Mouse (Mus musculus) hindbrain, embryonic 14.5 days (tissue): ENCODE results near the gene Tssk2. TPM values are rescaled to one million over a fixed set of nuclear protein-coding genes. Genes with fewer than 3 reads are reported as not detected.

Source experiments
- ATAC-seq: fragments of 200-750 bp; cut with Nextera tagmentation; 2 replicates; pipeline ENCODE4 v1.8.0; 2017; ENCODE audit warnings: moderate number of reproducible peaks, mild to moderate bottlenecking, moderate TSS enrichment, moderate library complexity; ENCODE audit not compliant: low FRiP score
- DNase-seq: peaks from one replicate; pipeline ENCODE4 v3.0.0-alpha.2; 2015; ENCODE audit warnings: low spot score
- H3K27ac ChIP-seq: fragments of 300-500 bp; sonication (generic); 2 replicates; pipeline ENCODE4 v1.5.1; 2014; ENCODE audit warnings: mild to moderate bottlenecking, moderate library complexity
- H3K27me3 ChIP-seq: fragments of 300-500 bp; sonication (generic); 2 replicates; pipeline ENCODE4 v1.6.1; 2014; ENCODE audit warnings: mild to moderate bottlenecking, low read length, mixed read lengths; ENCODE audit not compliant: control insufficient read depth, insufficient read depth
- H3K36me3 ChIP-seq: fragments of 300-500 bp; sonication (generic); replicated peaks from 2 replicates; pipeline ENCODE4 v1.6.1; 2014; ENCODE audit not compliant: control insufficient read depth, insufficient read depth
- H3K4me1 ChIP-seq: fragments of 300-500 bp; sonication (generic); replicated peaks from 2 replicates; pipeline ENCODE4 v1.6.1; 2014; ENCODE audit warnings: antibody characterized with exemption, low read length, mixed read lengths; ENCODE audit not compliant: control insufficient read depth, insufficient read depth
- H3K4me2 ChIP-seq: fragments of 300-500 bp; sonication (generic); replicated peaks from 2 replicates; pipeline ENCODE4 v1.6.1; 2014; ENCODE audit warnings: mild to moderate bottlenecking, moderate library complexity
- H3K4me3 ChIP-seq: fragments of 300-500 bp; sonication (generic); replicated peaks from 2 replicates; pipeline ENCODE4 v1.5.1; 2014; ENCODE audit warnings: mild to moderate bottlenecking, low read length
- H3K9ac ChIP-seq: fragments of 300-500 bp; sonication (generic); 2 replicates; pipeline ENCODE4 v1.6.1; 2014
- H3K9me3 ChIP-seq: fragments of 300-500 bp; sonication (generic); 2 replicates; pipeline ENCODE4 v1.6.1; 2016; ENCODE audit warnings: low read length; ENCODE audit not compliant: control insufficient read depth
- WGBS: fragments of 180-500 bp; shearing (Covaris S2); extraction: QIAGEN DNeasy Blood & Tissue Kit; methylation state at CpG from one replicate; pipeline ENCODE4 v1.1.7; 2014; 5-methylcytosine and 5-hydroxymethylcytosine counted together
- polyA plus RNA-seq: library from polyadenylated mRNA; unstranded; fragments of >200 nt; fragmentation: Nextera tagmentation; extraction: Ambion mirVana; gene quantifications from 2 replicates; pipeline ENCODE4 v1.2.1, GENCODE M21; 2014

Tssk2 gene
- polyA plus RNA-seq, 1 experiment from 2014 or later: not detected

DNA sequence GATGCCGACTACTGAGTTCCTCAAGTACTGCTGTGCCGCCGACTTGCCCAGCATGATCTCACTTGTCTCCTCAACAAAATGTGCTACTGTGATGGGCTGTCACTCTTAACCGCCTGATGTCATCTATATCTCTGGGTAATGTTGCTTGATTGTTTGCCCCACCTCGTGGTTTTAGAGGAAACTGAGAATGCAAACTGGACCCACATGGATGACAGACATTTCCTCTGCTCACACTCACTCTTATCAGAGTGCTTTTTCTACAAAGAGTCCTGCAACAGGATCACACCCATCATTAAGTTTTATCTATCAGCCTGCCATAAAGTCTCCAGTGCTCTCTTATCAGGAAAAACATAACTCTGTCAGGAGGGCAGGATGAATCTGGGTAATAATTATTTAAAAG is 27.2 kb upstream of the Tssk2 start:
- no peak for DNase-seq
- Histone ChIP-seq H3K36me3 (peaks cover 38% of the 10 kb centered on the region), H3K27ac (no peak overlapping the region), H3K9ac (no peak overlapping the region), H3K4me1 (no peaks in the 10 kb centered on the region), H3K9me3 (no peaks in the 10 kb centered on the region), H3K27me3 (no peaks in the 10 kb centered on the region), H3K4me3 (no peak overlapping the region), H3K4me2 (no peak overlapping the region)
- no peak for ATAC-seq
- WGBS: 94% methylated on average over 5 of the region's 5 CpGs

DNA sequence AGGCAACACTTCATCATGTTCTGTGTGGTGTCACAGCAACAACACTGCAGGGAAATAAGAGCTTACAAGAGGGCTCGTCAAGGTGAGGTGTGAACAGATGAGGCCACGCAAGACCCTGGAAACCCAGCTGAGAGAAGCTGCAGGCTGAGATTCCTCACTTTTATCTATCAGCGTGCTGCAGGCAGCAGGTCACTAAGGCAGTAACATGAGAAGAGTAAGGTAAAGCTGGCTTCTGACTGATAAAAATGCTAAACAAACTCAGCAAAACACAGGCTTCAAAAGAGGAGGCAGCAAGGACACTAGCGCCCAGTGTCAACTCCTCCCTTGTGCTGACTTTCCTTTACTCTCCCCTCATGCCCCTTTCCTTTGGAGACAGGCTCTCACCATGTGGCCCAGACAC is 25.4 kb upstream of the Tssk2 start:
- Histone ChIP-seq H3K27me3 (no peaks in the 10 kb centered on the region), H3K36me3 (peaks cover 38% of the 10 kb centered on the region), H3K27ac (no peak overlapping the region), H3K9me3 (no peaks in the 10 kb centered on the region), H3K9ac (no peak overlapping the region), H3K4me3 (no peak overlapping the region), H3K4me1 (no peaks in the 10 kb centered on the region), H3K4me2 (no peak overlapping the region)
- no peak for ATAC-seq
- 77% methylated on average over 4 of the region's 4 CpGs for WGBS
- DNase-seq: no peak

DNA sequence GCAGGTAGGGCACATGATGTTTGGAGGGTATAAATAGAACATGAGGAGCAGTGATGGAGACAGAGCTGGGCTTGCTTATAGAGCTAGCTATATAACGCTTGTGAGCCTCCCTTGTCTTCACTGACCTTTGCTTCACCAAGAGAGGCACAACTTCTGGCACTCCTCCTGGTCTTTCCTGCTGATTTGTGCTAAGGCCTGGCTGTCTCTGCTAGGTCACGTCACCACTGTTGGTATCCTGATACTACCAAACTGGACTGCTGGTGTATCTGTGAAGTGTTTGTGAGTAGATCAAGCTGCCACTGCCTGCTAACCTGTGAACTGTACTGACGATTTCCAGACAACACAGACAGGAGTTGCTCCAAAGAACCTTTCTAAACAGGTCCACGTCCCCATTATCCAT is 23.3 kb upstream of the Tssk2 start:
- 82% methylated on average over 4 of the region's 4 CpGs for WGBS
- no peak for ATAC-seq
- H3K9me3 ChIP-seq: no peaks in the 10 kb centered on the region
- H3K27me3 ChIP-seq: no peaks in the 10 kb centered on the region
- no peak overlapping the region for H3K27ac ChIP-seq
- H3K4me2 ChIP-seq: no peak overlapping the region
- no peak overlapping the region for H3K9ac ChIP-seq
- no peak for DNase-seq
- no peak overlapping the region for H3K4me3 ChIP-seq
- H3K36me3 ChIP-seq: peaks cover 25% of the 10 kb centered on the region
- H3K4me1 ChIP-seq: no peaks in the 10 kb centered on the region

DNA sequence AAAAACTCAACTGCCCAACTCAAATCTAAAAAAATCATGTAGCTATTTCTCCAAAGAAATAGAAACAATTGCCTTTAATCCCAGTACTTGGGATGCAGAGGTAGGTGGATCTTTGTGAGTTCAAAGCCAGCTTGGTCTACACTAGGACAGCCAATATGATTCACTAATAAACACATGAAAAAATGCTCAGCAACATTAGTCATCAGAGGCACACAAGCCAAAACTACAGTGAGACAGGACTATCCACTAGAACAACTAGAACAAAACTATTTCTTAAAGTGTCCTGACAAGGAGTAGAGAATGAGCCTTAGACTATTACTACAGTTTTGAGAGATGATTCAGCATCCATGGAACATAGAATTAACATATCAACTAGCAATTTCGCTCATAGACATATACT is 22.3 kb upstream of the Tssk2 start:
- no peak for DNase-seq
- WGBS: 93% methylated on average over 1 of the region's 1 CpGs
- H3K36me3 ChIP-seq: peaks cover 16% of the 10 kb centered on the region
- ATAC-seq: no peak
- no peak overlapping the region for H3K4me3 ChIP-seq
- H3K27me3 ChIP-seq: no peaks in the 10 kb centered on the region
- H3K9me3 ChIP-seq: no peaks in the 10 kb centered on the region
- H3K9ac ChIP-seq: no peak overlapping the region
- no peak overlapping the region for H3K4me2 ChIP-seq
- no peaks in the 10 kb centered on the region for H3K4me1 ChIP-seq
- H3K27ac ChIP-seq: no peak overlapping the region

DNA sequence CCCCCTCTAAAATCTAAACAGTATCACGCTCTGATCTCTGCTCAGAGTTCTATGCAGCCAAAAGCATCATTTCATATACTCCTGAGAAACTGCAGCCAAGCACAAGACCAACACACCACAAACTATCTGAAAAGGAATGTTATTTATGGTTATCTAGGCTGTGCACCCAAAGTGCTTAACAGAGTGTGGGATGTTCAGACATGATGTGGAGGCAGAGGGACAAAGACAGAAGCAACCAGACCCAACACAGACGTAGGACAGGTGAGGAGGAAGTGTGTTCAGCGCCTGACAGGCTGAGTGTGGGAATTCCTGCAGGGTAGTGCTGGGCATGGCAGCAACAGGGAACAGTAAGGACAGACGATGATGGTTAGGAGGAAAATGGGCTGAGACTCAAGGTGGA is 18.9 kb upstream of the Tssk2 start:
- H3K36me3 ChIP-seq: 0 out of 2 replicates have a peak, but pooled peaks cover 6% of the 10 kb centered on the region
- no peak for ATAC-seq
- 95% methylated on average over 4 of the region's 4 CpGs for WGBS
- H3K4me3 ChIP-seq: no peak overlapping the region
- DNase-seq: no peak
- H3K4me2 ChIP-seq: no peak overlapping the region
- no peak overlapping the region for H3K9ac ChIP-seq
- no peaks in the 10 kb centered on the region for H3K4me1 ChIP-seq
- no peaks in the 10 kb centered on the region for H3K9me3 ChIP-seq
- H3K27ac ChIP-seq: no peak overlapping the region
- no peaks in the 10 kb centered on the region for H3K27me3 ChIP-seq

DNA sequence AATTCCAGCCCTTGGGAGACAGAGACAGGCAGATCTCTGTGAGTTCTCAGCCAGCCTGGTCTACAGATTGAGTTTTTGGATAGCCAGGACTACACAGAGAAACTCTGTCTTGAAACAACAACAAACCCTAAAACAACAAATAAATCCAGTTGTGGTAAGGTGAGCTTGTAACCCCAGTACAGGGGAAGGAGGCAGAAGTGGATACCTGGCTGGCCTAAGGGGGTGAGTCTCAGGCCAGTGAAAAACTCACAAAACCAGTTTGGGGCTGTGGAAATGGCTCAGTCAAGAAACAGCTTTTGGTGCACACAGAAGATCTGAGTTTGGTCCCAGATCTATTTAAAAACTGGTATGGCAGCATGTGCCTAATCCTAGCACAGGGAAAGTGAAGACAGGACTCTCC is 16.2 kb upstream of the Tssk2 start:
- no peak for DNase-seq
- H3K4me2 ChIP-seq: no peak overlapping the region
- no peak for ATAC-seq
- no peak overlapping the region for H3K9ac ChIP-seq
- no peaks in the 10 kb centered on the region for H3K9me3 ChIP-seq
- H3K4me1 ChIP-seq: peaks cover 9% of the 10 kb centered on the region; the same call in 1 of the 2 replicates
- no peaks in the 10 kb centered on the region for H3K27me3 ChIP-seq
- no peak overlapping the region for H3K27ac ChIP-seq
- H3K4me3 ChIP-seq: no peak overlapping the region
- H3K36me3 ChIP-seq: 0 out of 2 replicates have a peak, but pooled peaks cover 6% of the 10 kb centered on the region

DNA sequence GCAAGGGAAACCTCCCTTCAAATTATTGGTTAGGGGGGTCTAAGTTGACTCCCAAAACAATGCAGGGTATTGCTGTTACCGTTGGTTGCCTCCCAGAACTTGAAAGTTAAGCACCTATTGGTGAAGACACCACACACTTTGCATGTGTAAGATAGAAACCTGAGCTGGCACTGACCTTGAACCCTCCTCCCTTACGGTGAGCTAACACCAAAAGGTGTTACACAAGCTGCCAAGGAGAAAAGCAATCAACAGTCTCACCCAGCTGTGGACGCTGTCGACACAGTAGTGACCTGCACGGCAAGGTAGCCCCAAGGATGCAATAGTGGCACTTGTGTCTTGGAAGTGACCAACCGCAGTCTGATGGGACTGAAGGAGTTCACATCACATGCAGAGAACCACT is 14.3 kb upstream of the Tssk2 start:
- Histone ChIP-seq H3K9me3 (no peaks in the 10 kb centered on the region), H3K4me2 (no peak overlapping the region), H3K4me3 (no peak overlapping the region), H3K36me3 (0 out of 2 replicates have a peak, but pooled peaks cover 6% of the 10 kb centered on the region), H3K4me1 (peaks cover 9% of the 10 kb centered on the region; the same call in 1 of the 2 replicates), H3K27me3 (no peaks in the 10 kb centered on the region), H3K27ac (no peak overlapping the region), H3K9ac (no peak overlapping the region)
- DNase-seq (no peak), ATAC-seq (no peak)
- 90% methylated on average over 6 of the region's 6 CpGs for WGBS

DNA sequence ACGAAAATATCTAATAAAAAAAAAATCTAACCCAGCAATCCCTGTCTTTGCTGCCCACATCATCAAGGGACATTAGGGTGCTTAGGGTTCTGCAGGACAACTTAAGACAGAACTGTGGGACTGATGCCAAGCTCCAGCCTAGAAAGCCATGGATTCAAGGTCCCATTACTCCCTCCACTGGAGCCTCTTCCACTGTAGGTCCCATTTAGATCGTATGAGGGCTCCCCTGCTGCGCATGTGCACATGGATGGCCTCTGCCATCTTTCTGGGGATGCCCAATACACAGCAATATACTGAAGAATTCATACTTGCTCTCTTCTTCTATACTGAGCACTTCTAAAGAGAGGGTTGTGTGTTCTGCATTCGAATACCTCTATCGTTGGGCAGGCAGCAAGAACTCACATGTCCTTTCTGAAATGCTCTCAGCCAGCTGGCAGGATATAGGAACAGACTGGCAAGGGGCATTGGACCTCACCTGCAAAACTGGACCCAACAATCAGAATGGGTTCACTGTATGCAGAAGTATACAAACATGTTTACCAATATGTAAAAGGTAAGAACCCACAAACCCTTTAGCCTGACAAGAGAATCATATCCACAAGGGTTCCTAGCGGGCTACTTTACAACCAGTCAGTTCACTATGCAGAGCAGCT is 8.6 kb upstream of the Tssk2 start:
- Histone ChIP-seq H3K9me3 (no peaks in the 10 kb centered on the region), H3K9ac (peak overlapping the region; percentile 98), H3K4me2 (peak overlapping the region; percentile 92), H3K27ac (no peak overlapping the region), H3K4me3 (peak overlapping the region; percentile 88), H3K4me1 (peaks cover 31% of the 10 kb centered on the region), H3K27me3 (no peaks in the 10 kb centered on the region), H3K36me3 (no peaks in the 10 kb centered on the region)
- ATAC-seq (no peak), DNase-seq (no peak)
- WGBS: 79% methylated on average over 6 of the region's 6 CpGs

DNA sequence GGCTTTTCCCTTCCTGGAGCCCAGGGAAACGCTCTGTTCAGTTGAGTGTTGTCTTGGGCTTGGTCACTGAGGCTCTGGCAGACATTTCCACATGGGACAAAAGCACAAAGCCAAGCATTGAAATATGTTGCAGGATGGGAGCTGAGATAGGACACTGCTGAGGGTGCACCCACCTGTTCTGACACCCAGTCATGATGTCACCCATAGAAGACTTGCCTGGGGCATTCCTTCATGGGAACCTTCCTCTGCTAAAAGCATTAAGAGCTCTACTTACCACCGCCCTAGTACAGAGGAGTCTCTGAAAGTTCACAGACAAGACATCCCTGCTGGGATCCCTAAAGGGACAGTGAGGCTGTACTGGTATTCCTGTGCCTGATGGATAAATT is 8.1 kb upstream of the Tssk2 start:
- no peaks in the 10 kb centered on the region for H3K9me3 ChIP-seq
- H3K27ac ChIP-seq: no peak overlapping the region
- ATAC-seq (no peak), DNase-seq (no peak)
- WGBS: 45% methylated on average over 2 of the region's 2 CpGs
- peak overlapping the region; percentile 88 for H3K4me3 ChIP-seq
- peak overlapping the region; percentile 98 for H3K9ac ChIP-seq
- H3K36me3 ChIP-seq: no peaks in the 10 kb centered on the region
- no peaks in the 10 kb centered on the region for H3K27me3 ChIP-seq
- peaks cover 31% of the 10 kb centered on the region for H3K4me1 ChIP-seq
- H3K4me2 ChIP-seq: peak overlapping the region; percentile 92
